Mouse (Mus musculus): ENCODE data around the gene Sh3gl2. TPM values are rescaled to one million over a fixed set of nuclear protein-coding genes. Genes with fewer than 3 reads are reported as not detected.

The Sh3gl2 gene
- polyA plus RNA-seq, 1 experiment from 2014 or later: 0.24 TPM

DNA sequence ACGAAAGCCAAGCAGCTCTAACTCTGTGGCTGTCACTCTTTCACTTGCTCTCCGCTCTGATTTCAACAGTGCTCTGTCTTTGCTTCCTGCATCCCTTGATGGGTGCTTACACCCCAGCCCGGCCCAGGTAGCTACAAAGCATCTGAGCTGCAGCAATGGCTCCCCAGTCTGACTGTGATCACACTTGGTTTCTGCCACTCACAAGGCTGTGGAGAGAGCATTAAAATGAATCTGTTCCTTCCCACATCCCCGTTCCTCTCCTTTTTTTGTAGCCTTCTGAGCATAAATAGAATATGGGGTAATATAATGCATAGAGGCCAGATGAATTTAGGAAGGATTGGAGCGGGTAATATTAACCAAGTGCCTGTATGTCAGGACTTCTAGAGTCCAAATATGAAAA lies 21.8 kb downstream of the Sh3gl2 start:
- Histone ChIP-seq H3K9me3 (replicated peaks; ENCODE audit: control insufficient read depth, low read length) (no peaks in the 10 kb centered on the region), H3K27ac (ENCODE audit: low read length) (no peak overlapping the region), H3K4me2 (ENCODE audit: low read depth, low read length) (no peak overlapping the region), H3K4me1 (ENCODE audit: control insufficient read depth, low read depth, low read length) (no peaks in the 10 kb centered on the region), H3K9ac (ENCODE audit: low read depth, low read length) (no peak overlapping the region), H3K27me3 (ENCODE audit: control insufficient read depth, insufficient read depth, low read depth, low read length) (no peaks in the 10 kb centered on the region), H3K4me3 (ENCODE audit: low read depth, low read length) (no peak overlapping the region), H3K36me3 (ENCODE audit: control insufficient read depth, insufficient read depth) (no peaks in the 10 kb centered on the region)
- 52% methylated on average over 5 of the region's 5 CpGs for WGBS (ENCODE audit: insufficient replicate concordance)
- no peak for ATAC-seq (ENCODE audit: low read depth)

DNA sequence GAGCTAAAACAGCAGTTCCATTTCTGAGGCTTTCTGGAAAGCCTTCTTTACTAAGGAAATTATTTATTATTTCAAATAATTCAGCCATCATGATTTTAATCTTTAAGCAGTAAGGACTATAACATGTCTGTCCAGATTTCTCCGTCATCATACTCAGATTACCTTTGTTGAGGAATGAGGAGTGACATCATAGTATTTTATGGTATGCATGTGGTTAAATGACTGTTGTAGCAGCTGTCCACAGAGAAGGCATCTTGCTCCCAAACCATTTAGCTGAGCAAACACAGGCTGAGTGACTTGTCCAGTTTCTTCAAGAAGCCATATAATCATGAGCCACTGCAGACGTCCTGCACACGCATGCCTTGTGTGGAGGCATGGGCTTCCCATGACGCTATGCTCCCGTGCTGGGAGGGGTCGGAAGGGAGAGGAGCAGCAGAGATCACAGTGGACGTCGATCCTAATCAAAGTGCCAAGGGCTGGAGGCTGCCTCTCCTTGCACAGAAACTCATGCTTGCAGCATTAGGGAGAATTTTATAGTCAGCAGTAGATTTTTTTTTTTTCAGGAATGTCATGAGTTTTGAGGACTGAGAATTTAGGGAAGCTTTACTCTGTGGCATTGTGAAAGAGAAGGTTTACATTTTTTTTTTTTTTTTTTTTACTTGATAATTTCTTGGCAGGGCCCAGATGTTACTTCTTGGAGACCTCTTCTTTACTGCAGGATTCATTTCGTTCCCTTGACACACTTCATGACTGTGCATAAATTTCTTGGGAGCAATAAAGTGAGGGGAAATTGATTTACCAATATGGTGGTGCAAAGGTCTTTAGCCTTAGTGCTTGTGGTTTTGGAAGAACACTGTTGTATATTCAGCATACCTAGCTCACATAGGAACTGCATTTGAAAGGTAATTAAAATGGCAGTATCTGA lies 23.0 kb downstream of the Sh3gl2 start:
- H3K9me3 ChIP-seq (replicated peaks; ENCODE audit: control insufficient read depth, low read length): no peaks in the 10 kb centered on the region

DNA sequence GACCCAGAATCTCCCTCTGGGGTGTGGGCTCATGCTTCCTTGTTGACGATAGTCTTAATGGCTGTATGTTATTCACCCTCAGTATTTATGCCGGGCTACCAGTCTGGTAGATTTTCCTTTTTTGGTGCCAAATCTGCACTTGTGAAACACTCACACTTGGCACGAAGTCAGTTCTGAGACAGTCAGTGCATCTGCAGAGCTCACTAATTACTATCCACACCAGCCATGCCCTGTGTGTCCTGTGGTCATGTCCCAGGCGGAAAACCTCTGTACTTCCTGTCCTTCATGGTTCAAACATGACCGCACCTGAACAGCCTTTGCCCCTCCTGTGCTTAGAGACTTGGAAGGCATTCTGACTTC lies 23.6 kb downstream of the Sh3gl2 start:
- H3K27me3 ChIP-seq (ENCODE audit: control insufficient read depth, insufficient read depth, low read depth, low read length): no peaks in the 10 kb centered on the region
- WGBS (ENCODE audit: insufficient replicate concordance): 61% methylated on average over 5 of the region's 5 CpGs
- H3K36me3 ChIP-seq (ENCODE audit: control insufficient read depth, insufficient read depth): no peaks in the 10 kb centered on the region
- H3K4me3 ChIP-seq (ENCODE audit: low read depth, low read length): no peak overlapping the region
- H3K4me1 ChIP-seq (ENCODE audit: control insufficient read depth, low read depth, low read length): no peaks in the 10 kb centered on the region
- H3K9ac ChIP-seq (ENCODE audit: low read depth, low read length): no peak overlapping the region
- no peaks in the 10 kb centered on the region for H3K9me3 ChIP-seq (replicated peaks; ENCODE audit: control insufficient read depth, low read length)
- no peak overlapping the region for H3K27ac ChIP-seq (ENCODE audit: low read length)
- no peak for ATAC-seq (ENCODE audit: low read depth)
- H3K4me2 ChIP-seq (ENCODE audit: low read depth, low read length): no peak overlapping the region

More for the DNA sequence above, 23.0 kb downstream of the Sh3gl2 start:
- WGBS (ENCODE audit: insufficient replicate concordance): 66% methylated on average over 9 of the region's 9 CpGs
- no peaks in the 10 kb centered on the region for H3K36me3 ChIP-seq (ENCODE audit: control insufficient read depth, insufficient read depth)
- H3K4me1 ChIP-seq (ENCODE audit: control insufficient read depth, low read depth, low read length): no peaks in the 10 kb centered on the region
- ATAC-seq (ENCODE audit: low read depth): no peak
- no peaks in the 10 kb centered on the region for H3K27me3 ChIP-seq (ENCODE audit: control insufficient read depth, insufficient read depth, low read depth, low read length)
- no peak overlapping the region for H3K4me2 ChIP-seq (ENCODE audit: low read depth, low read length)
- no peak overlapping the region for H3K9ac ChIP-seq (ENCODE audit: low read depth, low read length)
- no peak overlapping the region for H3K27ac ChIP-seq (ENCODE audit: low read length)
- no peak overlapping the region for H3K4me3 ChIP-seq (ENCODE audit: low read depth, low read length)

DNA sequence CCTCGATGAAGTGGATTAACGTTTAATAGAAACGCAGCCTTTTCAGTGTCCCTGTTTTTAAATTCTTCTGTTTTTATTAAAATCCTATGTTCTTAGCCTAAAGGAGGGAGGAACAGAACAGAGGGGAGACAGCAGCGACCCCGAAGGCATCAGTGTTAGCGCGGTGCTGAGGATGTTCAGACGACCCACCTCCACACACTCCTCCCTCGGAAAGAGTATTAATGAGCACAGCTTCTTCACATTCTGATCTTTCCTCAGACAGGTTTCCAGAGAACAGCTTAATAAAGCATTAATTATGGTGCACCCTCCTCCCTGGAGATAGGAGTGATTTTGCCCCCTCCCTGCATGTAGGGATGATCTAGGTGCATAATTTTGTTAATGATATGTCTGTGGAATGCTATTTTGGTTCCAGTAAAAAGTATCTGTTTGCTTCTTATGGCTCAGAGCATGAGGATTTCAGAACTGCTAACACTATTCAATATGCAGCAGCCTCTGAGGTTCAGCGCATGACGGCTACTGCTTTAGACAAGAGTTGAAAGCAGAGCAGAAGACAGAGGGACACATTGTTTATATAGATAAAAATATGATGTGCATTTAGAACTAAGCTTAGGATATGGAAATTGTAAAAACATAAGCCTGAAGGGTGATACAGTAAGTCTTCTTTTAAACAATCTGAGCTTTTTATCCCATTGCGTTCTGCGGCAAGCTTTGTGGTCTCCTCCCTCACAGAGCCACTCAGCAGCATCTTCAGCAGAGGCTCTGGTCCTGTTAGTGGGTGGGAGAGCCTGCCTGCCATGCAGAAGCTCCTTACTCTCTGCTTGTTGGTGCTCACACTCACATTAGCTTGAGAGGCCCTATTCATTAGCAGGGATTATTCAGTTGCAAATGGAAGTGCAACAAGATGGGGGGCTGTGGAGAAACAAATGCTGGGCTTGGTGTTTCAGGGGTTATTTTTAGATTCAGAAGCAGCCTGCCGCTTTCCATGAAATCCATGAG lies 27.8 kb downstream of the Sh3gl2 start:
- 58% methylated on average over 14 of the region's 14 CpGs for WGBS (ENCODE audit: insufficient replicate concordance)
- no peaks in the 10 kb centered on the region for H3K27me3 ChIP-seq (ENCODE audit: control insufficient read depth, insufficient read depth, low read depth, low read length)
- H3K9me3 ChIP-seq (replicated peaks; ENCODE audit: control insufficient read depth, low read length): no peaks in the 10 kb centered on the region
- H3K36me3 ChIP-seq (ENCODE audit: control insufficient read depth, insufficient read depth): no peaks in the 10 kb centered on the region
- no peak overlapping the region for H3K27ac ChIP-seq (ENCODE audit: low read length)
- H3K9ac ChIP-seq (ENCODE audit: low read depth, low read length): no peak overlapping the region
- no peak for ATAC-seq (ENCODE audit: low read depth)
- no peaks in the 10 kb centered on the region for H3K4me1 ChIP-seq (ENCODE audit: control insufficient read depth, low read depth, low read length)
- no peak overlapping the region for H3K4me3 ChIP-seq (ENCODE audit: low read depth, low read length)
- no peak overlapping the region for H3K4me2 ChIP-seq (ENCODE audit: low read depth, low read length)

DNA sequence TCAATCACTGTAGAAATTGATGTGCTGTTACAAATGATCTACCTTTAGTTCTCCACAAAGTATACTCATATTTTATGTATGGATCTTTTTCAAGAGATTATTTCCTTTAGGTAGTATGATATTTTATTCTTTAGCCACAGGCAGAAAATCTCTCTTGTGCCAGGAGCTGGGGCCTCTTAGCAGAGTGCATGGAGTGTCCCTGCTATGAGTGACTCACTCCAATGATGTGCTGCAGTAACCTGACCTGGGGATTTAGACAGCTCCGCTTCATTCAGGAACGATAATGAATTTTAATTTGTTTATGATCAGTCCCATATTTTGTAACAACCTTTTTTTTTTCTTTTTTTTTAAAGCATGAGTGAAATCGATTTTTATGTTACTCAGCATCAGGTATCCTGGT lies 36.7 kb downstream of the Sh3gl2 start:
- Histone ChIP-seq H3K9me3 (replicated peaks; ENCODE audit: control insufficient read depth, low read length) (no peaks in the 10 kb centered on the region), H3K4me3 (ENCODE audit: low read depth, low read length) (no peak overlapping the region), H3K36me3 (ENCODE audit: control insufficient read depth, insufficient read depth) (no peaks in the 10 kb centered on the region), H3K27me3 (ENCODE audit: control insufficient read depth, insufficient read depth, low read depth, low read length) (no peaks in the 10 kb centered on the region), H3K4me2 (ENCODE audit: low read depth, low read length) (no peak overlapping the region), H3K9ac (ENCODE audit: low read depth, low read length) (no peak overlapping the region), H3K4me1 (ENCODE audit: control insufficient read depth, low read depth, low read length) (no peaks in the 10 kb centered on the region), H3K27ac (ENCODE audit: low read length) (no peak overlapping the region)
- ATAC-seq (ENCODE audit: low read depth): no peak
- 66% methylated on average over 3 of the region's 3 CpGs for WGBS (ENCODE audit: insufficient replicate concordance)

DNA sequence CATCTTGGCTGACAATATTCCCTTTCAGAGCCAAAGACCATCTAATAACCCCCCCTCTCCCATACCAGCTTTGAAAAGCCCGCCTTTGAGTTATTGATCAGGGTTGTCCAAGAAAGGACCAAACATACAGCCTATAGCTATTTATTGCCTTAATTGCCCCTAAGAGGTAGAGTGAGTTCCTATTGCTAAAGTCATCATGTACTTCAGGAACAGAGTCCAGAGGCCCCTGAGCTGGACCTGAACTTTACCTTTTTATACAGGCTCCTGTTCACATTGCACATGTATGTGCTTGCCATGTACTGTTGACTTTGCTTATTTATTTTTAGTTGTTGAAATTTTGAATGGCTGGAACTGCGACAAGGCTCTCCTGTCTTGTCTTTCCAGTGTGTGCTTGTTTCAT lies 37.6 kb downstream of the Sh3gl2 start:
- no peak for ATAC-seq (ENCODE audit: low read depth)
- Histone ChIP-seq H3K9me3 (replicated peaks; ENCODE audit: control insufficient read depth, low read length) (no peaks in the 10 kb centered on the region), H3K4me2 (ENCODE audit: low read depth, low read length) (no peak overlapping the region), H3K27ac (ENCODE audit: low read length) (no peak overlapping the region), H3K4me3 (ENCODE audit: low read depth, low read length) (no peak overlapping the region), H3K27me3 (ENCODE audit: control insufficient read depth, insufficient read depth, low read depth, low read length) (no peaks in the 10 kb centered on the region), H3K4me1 (ENCODE audit: control insufficient read depth, low read depth, low read length) (no peaks in the 10 kb centered on the region), H3K9ac (ENCODE audit: low read depth, low read length) (no peak overlapping the region), H3K36me3 (ENCODE audit: control insufficient read depth, insufficient read depth) (no peaks in the 10 kb centered on the region)
- 45% methylated on average over 2 of the region's 2 CpGs for WGBS (ENCODE audit: insufficient replicate concordance)

DNA sequence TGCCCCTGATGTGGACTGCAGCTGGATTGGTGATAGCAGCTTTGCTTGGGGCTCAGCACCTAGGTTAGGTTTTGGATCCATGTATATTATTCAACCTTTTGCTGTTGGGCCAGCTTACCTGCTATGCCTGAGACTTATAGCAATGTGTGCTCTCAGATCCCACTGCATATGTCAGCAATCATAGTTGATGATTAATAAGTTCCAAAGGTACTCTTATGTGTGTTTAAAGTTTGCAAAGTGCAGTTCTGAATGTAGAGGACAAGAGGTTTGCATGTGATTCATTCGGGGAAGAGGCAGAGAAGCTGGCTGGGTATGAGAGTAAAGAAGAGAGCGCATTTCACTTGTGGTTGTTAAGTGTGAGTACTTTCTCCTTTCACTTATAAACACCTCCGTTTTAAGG lies 43.7 kb downstream of the Sh3gl2 start:
- Histone ChIP-seq H3K4me2 (ENCODE audit: low read depth, low read length) (no peak overlapping the region), H3K36me3 (ENCODE audit: control insufficient read depth, insufficient read depth) (no peaks in the 10 kb centered on the region), H3K4me3 (ENCODE audit: low read depth, low read length) (no peak overlapping the region), H3K4me1 (ENCODE audit: control insufficient read depth, low read depth, low read length) (no peaks in the 10 kb centered on the region), H3K9me3 (replicated peaks; ENCODE audit: control insufficient read depth, low read length) (no peaks in the 10 kb centered on the region), H3K9ac (ENCODE audit: low read depth, low read length) (no peak overlapping the region), H3K27ac (ENCODE audit: low read length) (no peak overlapping the region), H3K27me3 (ENCODE audit: control insufficient read depth, insufficient read depth, low read depth, low read length) (no peaks in the 10 kb centered on the region)
- ATAC-seq (ENCODE audit: low read depth): no peak
- WGBS (ENCODE audit: insufficient replicate concordance): 55% methylated on average over 3 of the region's 3 CpGs

DNA sequence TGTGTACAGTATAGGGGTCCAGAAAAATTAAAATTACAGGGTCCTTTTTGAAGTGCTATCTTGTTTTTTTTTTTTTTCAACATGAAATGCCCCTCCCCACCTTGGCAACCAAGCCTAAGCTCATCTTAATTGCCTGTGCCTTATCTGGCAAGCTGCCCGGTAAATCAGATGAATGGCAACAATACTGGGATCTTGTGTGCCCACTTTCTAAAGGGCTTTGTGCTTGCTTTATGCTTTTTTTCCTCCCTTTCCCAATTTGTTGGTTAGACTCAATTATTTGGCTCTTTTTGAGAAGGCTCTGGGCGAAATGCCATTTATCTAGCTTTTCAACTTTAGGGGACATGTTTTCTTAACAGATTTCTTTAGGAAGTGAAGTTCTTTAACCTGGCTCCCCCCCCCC lies 45.3 kb downstream of the Sh3gl2 start:
- H3K27ac ChIP-seq (ENCODE audit: low read length): no peak overlapping the region
- no peak overlapping the region for H3K4me3 ChIP-seq (ENCODE audit: low read depth, low read length)
- no peak overlapping the region for H3K4me2 ChIP-seq (ENCODE audit: low read depth, low read length)
- ATAC-seq (ENCODE audit: low read depth): no peak
- H3K9ac ChIP-seq (ENCODE audit: low read depth, low read length): no peak overlapping the region
- no peaks in the 10 kb centered on the region for H3K27me3 ChIP-seq (ENCODE audit: control insufficient read depth, insufficient read depth, low read depth, low read length)
- 54% methylated on average over 2 of the region's 2 CpGs for WGBS (ENCODE audit: insufficient replicate concordance)
- H3K9me3 ChIP-seq (replicated peaks; ENCODE audit: control insufficient read depth, low read length): no peaks in the 10 kb centered on the region
- H3K36me3 ChIP-seq (ENCODE audit: control insufficient read depth, insufficient read depth): no peaks in the 10 kb centered on the region
- H3K4me1 ChIP-seq (ENCODE audit: control insufficient read depth, low read depth, low read length): no peaks in the 10 kb centered on the region

DNA sequence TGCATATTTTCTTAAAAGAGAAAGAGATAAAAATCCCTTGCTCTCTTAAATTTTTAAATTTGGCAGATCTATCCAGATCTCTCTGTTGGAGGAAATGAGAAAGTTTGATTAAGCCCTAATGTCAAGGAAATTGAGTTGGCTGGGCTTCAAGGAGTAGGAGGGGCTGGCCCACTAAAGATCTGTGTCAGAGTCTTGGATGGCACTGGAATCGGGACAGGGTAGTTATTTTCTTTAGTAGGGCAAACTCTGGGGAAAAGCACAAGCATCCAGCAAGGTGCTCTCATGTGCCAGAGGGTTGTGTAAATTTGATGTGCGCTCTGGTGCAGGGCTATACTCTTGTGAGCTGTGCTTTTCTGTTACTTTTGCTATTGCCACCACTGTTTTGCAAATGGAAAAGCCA lies 45.9 kb downstream of the Sh3gl2 start:
- no peak overlapping the region for H3K9ac ChIP-seq (ENCODE audit: low read depth, low read length)
- no peaks in the 10 kb centered on the region for H3K27me3 ChIP-seq (ENCODE audit: control insufficient read depth, insufficient read depth, low read depth, low read length)
- no peak for ATAC-seq (ENCODE audit: low read depth)
- H3K4me1 ChIP-seq (ENCODE audit: control insufficient read depth, low read depth, low read length): no peaks in the 10 kb centered on the region
- H3K4me3 ChIP-seq (ENCODE audit: low read depth, low read length): no peak overlapping the region
- WGBS (ENCODE audit: insufficient replicate concordance): 56% methylated on average over 2 of the region's 2 CpGs
- no peaks in the 10 kb centered on the region for H3K36me3 ChIP-seq (ENCODE audit: control insufficient read depth, insufficient read depth)
- no peaks in the 10 kb centered on the region for H3K9me3 ChIP-seq (replicated peaks; ENCODE audit: control insufficient read depth, low read length)
- no peak overlapping the region for H3K4me2 ChIP-seq (ENCODE audit: low read depth, low read length)
- H3K27ac ChIP-seq (ENCODE audit: low read length): no peak overlapping the region
